Comparison of ENCODE assay signal across 8 mouse cellular contexts in the genomic region with DNA sequence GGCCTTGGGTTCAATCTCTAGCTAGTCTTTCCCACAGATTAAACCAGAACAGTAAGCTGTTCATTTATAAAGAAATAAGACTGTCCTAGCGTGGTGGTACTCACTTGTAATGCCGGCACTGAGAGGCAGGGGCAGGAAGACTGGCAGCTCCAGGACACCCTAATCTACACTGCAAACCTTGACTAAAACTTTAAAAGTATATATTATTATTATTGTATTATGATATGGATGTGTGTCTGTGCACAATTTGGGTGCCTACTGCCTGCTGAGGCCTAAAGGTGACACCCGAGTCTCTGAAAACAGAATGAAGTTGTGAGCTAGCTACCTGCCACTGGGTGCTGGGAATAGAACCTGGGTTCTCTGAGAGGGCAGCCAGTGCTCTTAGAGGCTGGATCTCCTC. TPM values are rescaled to one million over a fixed set of nuclear protein-coding genes. Genes with fewer than 3 reads are reported as not detected.
DNase-seq lines count a peak whose midpoint lies in the region; ATAC-seq lines count a peak whose summit lies in the region.

No protein-coding gene starts in this region.

- peak; percentile 10 for DNase-seq in cerebellum, adult 9-10 months
- no peak for DNase-seq in cerebellum, adult 11 months
- no peak for DNase-seq in lung, postnatal 4 days
- DNase-seq in gastrocnemius, postnatal 4 days (ENCODE audit: low spot score in 2 of 2) = no peak
- no peak for DNase-seq in kidney, adult 8-10 months

- H3K4me3 ChIP-seq in lung, embryonic 16.5 days (ENCODE audit: low read length) = peak overlapping the region; percentile 98
- peak overlapping the region; percentile 92 for H3K4me3 ChIP-seq in limb, embryonic 12.5 days (replicated peaks)
- peak overlapping the region; percentile 63 for H3K4me3 ChIP-seq in stomach, embryonic 14.5 days (ENCODE audit: low read depth, low read length)

- H3K4me1 ChIP-seq in lung, embryonic 16.5 days (replicated peaks; ENCODE audit: control insufficient read depth, insufficient read depth, low read length) = peaks cover 17% of the 10 kb centered on the region
- peaks cover 12% of the 10 kb centered on the region for H3K4me1 ChIP-seq in limb, embryonic 12.5 days (replicated peaks)
- peaks cover 10% of the 10 kb centered on the region; the same call in 1 of the 2 replicates for H3K4me1 ChIP-seq in stomach, embryonic 14.5 days (ENCODE audit: control insufficient read depth, insufficient read depth, low read length)

- no peak overlapping the region; the same call in none of the 2 replicates for H3K9ac ChIP-seq in lung, embryonic 16.5 days (ENCODE audit: low read length)
- peak overlapping the region; percentile 88; the same call in 1 of the 2 replicates for H3K9ac ChIP-seq in limb, embryonic 12.5 days (replicated peaks)
- H3K9ac ChIP-seq in stomach, embryonic 14.5 days (replicated peaks; ENCODE audit: low read depth, low read length) = no peak overlapping the region

- no peak for ATAC-seq in lung, embryonic 16.5 days (ENCODE audit: low read depth)
- ATAC-seq in limb, embryonic 12.5 days (ENCODE audit: insufficient number of reproducible peaks, insufficient read depth, low FRiP score, low TSS enrichment, low read depth) = no peak
- ATAC-seq in stomach, embryonic 14.5 days (ENCODE audit: insufficient number of reproducible peaks, insufficient read depth, low FRiP score, low read depth) = no peak

- H3K27me3 ChIP-seq in lung, embryonic 16.5 days (ENCODE audit: control insufficient read depth, insufficient read depth, low read depth, low read length) = no peaks in the 10 kb centered on the region
- no peaks in the 10 kb centered on the region for H3K27me3 ChIP-seq in limb, embryonic 12.5 days
- no peaks in the 10 kb centered on the region for H3K27me3 ChIP-seq in stomach, embryonic 14.5 days (ENCODE audit: control insufficient read depth, insufficient read depth, low read length)

- peaks cover 8% of the 10 kb centered on the region for H3K36me3 ChIP-seq in lung, embryonic 16.5 days (ENCODE audit: control insufficient read depth, insufficient read depth, low read length)
- peaks cover 23% of the 10 kb centered on the region for H3K36me3 ChIP-seq in limb, embryonic 12.5 days
- H3K36me3 ChIP-seq in stomach, embryonic 14.5 days (ENCODE audit: control insufficient read depth, insufficient read depth, low read length) = peaks cover 4% of the 10 kb centered on the region

- peak overlapping the region; percentile 83 for H3K4me2 ChIP-seq in lung, embryonic 16.5 days (ENCODE audit: low read depth, low read length)
- H3K4me2 ChIP-seq in limb, embryonic 12.5 days = peak overlapping the region; percentile 74
- peak overlapping the region; percentile 73 for H3K4me2 ChIP-seq in stomach, embryonic 14.5 days (replicated peaks; ENCODE audit: low read depth, low read length)

- 86% methylated on average over 3 of the region's 3 CpGs for WGBS in lung, embryonic 16.5 days
- WGBS in limb, embryonic 12.5 days = 90% methylated on average over 3 of the region's 3 CpGs
- WGBS in stomach, embryonic 14.5 days = 85% methylated on average over 3 of the region's 3 CpGs

- H3K27ac ChIP-seq in lung, embryonic 16.5 days (ENCODE audit: low read length) = no peak overlapping the region
- H3K27ac ChIP-seq in limb, embryonic 12.5 days = no peak overlapping the region
- H3K27ac ChIP-seq in stomach, embryonic 14.5 days (ENCODE audit: low read length) = no peak overlapping the region

- H3K9me3 ChIP-seq in lung, embryonic 16.5 days (ENCODE audit: control insufficient read depth, low read length) = no peaks in the 10 kb centered on the region
- no peaks in the 10 kb centered on the region for H3K9me3 ChIP-seq in limb, embryonic 12.5 days
- H3K9me3 ChIP-seq in stomach, embryonic 14.5 days (ENCODE audit: control insufficient read depth, low read depth, low read length) = no peaks in the 10 kb centered on the region

RNA-seq across cellular contexts. Expression of a gene that starts 1.7 kb away (rescaled TPM):
- polyA plus RNA-seq in lung, embryonic 16.5 days (2015; fragmentation: Nextera tagmentation; extraction: Ambion mirVana) = 23.4 and 26.7 TPM in 2 replicates
- polyA plus RNA-seq in limb, embryonic 12.5 days (2016; fragmentation: Nextera tagmentation; extraction: Ambion mirVana) = 27.1 and 27.4 TPM in 2 replicates
- 40.2 and 40.9 TPM in 2 replicates for polyA plus RNA-seq in stomach, embryonic 14.5 days (2014; fragmentation: Nextera tagmentation; extraction: Ambion mirVana)
- total RNA-seq in gastrocnemius, postnatal 4 days (2021) = 10 to 100 TPM; 29.4 to 31.4 TPM

RNA-seq across cellular contexts. Expression of a gene that starts 46.7 kb away (rescaled TPM):
- polyA plus RNA-seq in lung, embryonic 16.5 days (2015; fragmentation: Nextera tagmentation; extraction: Ambion mirVana) = 15.7 and 16.8 TPM in 2 replicates
- 10.8 and 11.6 TPM in 2 replicates for polyA plus RNA-seq in limb, embryonic 12.5 days (2016; fragmentation: Nextera tagmentation; extraction: Ambion mirVana)
- polyA plus RNA-seq in stomach, embryonic 14.5 days (2014; fragmentation: Nextera tagmentation; extraction: Ambion mirVana) = 15.5 and 18.2 TPM in 2 replicates
- total RNA-seq in gastrocnemius, postnatal 4 days (2021) = 1 to 10 TPM; 7.0 to 7.6 TPM
